Mouse (Mus musculus): ENCODE measurements around the gene Gm26920. TPM values are rescaled to one million over a fixed set of nuclear protein-coding genes. Genes with fewer than 3 reads are reported as not detected.

Gene Gm26920
- total RNA-seq, 1 experiment: 0.71 TPM

- H3K4me3 ChIP-seq (ENCODE audit: insufficient read depth in 1 of 2, low read depth in 1 of 2, low read length in 2 of 2, poor library complexity in 1 of 2, severe bottlenecking in 1 of 2): peak within 1 kb of the TSS; percentile 79 to 80
- H3K36me3 ChIP-seq (ENCODE audit: control insufficient read depth, insufficient read depth, low read length, poor library complexity, severe bottlenecking): peaks cover 2% of the 10 kb centered on the region; the same call in 1 of the 2 replicates
- TF ChIP-seq HCFC1 (IDR thresholded peaks at IDR 0.05; ENCODE audit: borderline replicate concordance, insufficient read depth, low read length): no peak
- TF ChIP-seq MAFK (IDR thresholded peaks at IDR 0.05; ENCODE audit: insufficient read depth, low read depth, low read length): no peak
- TF ChIP-seq ZNF384 (IDR thresholded peaks at IDR 0.05; ENCODE audit: low read depth, low read length): no peak
- TF ChIP-seq ZC3H11A (IDR thresholded peaks at IDR 0.05; ENCODE audit: borderline replicate concordance, low read depth, low read length): no peak
- DNase-seq (ENCODE audit: low read depth, low spot score): peak; percentile 72
- no peaks in the 10 kb centered on the region for H3K4me1 ChIP-seq (ENCODE audit: control insufficient read depth in 2 of 2, insufficient read depth in 2 of 2, low read length in 2 of 2, poor library complexity in 1 of 2)
- peak within 1 kb of the TSS; percentile 22 for H3K27ac ChIP-seq (ENCODE audit: insufficient read depth, low read depth, low read length, poor library complexity, severe bottlenecking)
- in situ Hi-C loops (cut with MboI; ENCODE audit: low sequenced_read_pairs in 2 of 2, unreplicated experiment in 2 of 2): loop anchor here in 1 of 2 experiments (10.0 kb wide), 1 partner anchor 58 kb away; no protein-coding TSS in a partner anchor
- H3K9ac ChIP-seq (ENCODE audit: insufficient read depth, low read depth, low read length, poor library complexity, severe bottlenecking): peak within 1 kb of the TSS; percentile 72
- no peaks in the 10 kb centered on the region for H3K9me3 ChIP-seq (ENCODE audit: control insufficient read depth, insufficient read depth, low read depth, low read length)
Observed at GRCm38 (mm10) chr7:30072146-30073028, 17.8 kb downstream of the Gm26920 start, which contains the start of gene Zfp82. Gene Zfp82, minus strand, starts transcription at chr7:30072900.

- in situ Hi-C loops (cut with MboI; ENCODE audit: low sequenced_read_pairs in 2 of 2, unreplicated experiment in 2 of 2): no loop called here
- DNase-seq (ENCODE audit: low read depth, low spot score): no peak
- Histone ChIP-seq H3K9ac (ENCODE audit: insufficient read depth, low read depth, low read length, poor library complexity, severe bottlenecking) (no peak overlapping the region), H3K4me1 (ENCODE audit: control insufficient read depth in 2 of 2, insufficient read depth in 2 of 2, low read length in 2 of 2, poor library complexity in 1 of 2) (no peaks in the 10 kb centered on the region; a peak in 1 of 4 replicates), H3K27ac (ENCODE audit: insufficient read depth, low read depth, low read length, poor library complexity, severe bottlenecking) (no peak overlapping the region), H3K9me3 (ENCODE audit: control insufficient read depth, insufficient read depth, low read depth, low read length) (no peaks in the 10 kb centered on the region), H3K4me3 (ENCODE audit: insufficient read depth in 1 of 2, low read depth in 1 of 2, low read length in 2 of 2, poor library complexity in 1 of 2, severe bottlenecking in 1 of 2) (no peak overlapping the region), H3K36me3 (ENCODE audit: control insufficient read depth, insufficient read depth, low read length, poor library complexity, severe bottlenecking) (peaks cover 15% of the 10 kb centered on the region)
- TF ChIP-seq ZC3H11A (IDR thresholded peaks at IDR 0.05; ENCODE audit: borderline replicate concordance, low read depth, low read length): no peak
- TF ChIP-seq HCFC1 (IDR thresholded peaks at IDR 0.05; ENCODE audit: borderline replicate concordance, insufficient read depth, low read length): no peak
- TF ChIP-seq CHD2 (IDR thresholded peaks at IDR 0.05; ENCODE audit: low read depth, low read length): no peak
- no peak for TF ChIP-seq MAFK (IDR thresholded peaks at IDR 0.05; ENCODE audit: insufficient read depth, low read depth, low read length)
- no peak for TF ChIP-seq ZNF384 (IDR thresholded peaks at IDR 0.05; ENCODE audit: low read depth, low read length)
Observed at GRCm38 (mm10) chr7:30064622-30065021, 25.6 kb downstream of the Gm26920 start.

GRCm38 (mm10) chr7:30062478-30062877, 27.7 kb downstream of the Gm26920 start:
- H3K9ac ChIP-seq (ENCODE audit: insufficient read depth, low read depth, low read length, poor library complexity, severe bottlenecking): no peak overlapping the region
- H3K27ac ChIP-seq (ENCODE audit: insufficient read depth, low read depth, low read length, poor library complexity, severe bottlenecking): no peak overlapping the region
- peaks cover 18% of the 10 kb centered on the region for H3K36me3 ChIP-seq (ENCODE audit: control insufficient read depth, insufficient read depth, low read length, poor library complexity, severe bottlenecking)
- no peaks in the 10 kb centered on the region; a peak in 1 of 4 replicates for H3K4me1 ChIP-seq (ENCODE audit: control insufficient read depth in 2 of 2, insufficient read depth in 2 of 2, low read length in 2 of 2, poor library complexity in 1 of 2)
- no peaks in the 10 kb centered on the region for H3K9me3 ChIP-seq (ENCODE audit: control insufficient read depth, insufficient read depth, low read depth, low read length)
- peak; percentile 60 for DNase-seq (ENCODE audit: low read depth, low spot score)
- no peak overlapping the region for H3K4me3 ChIP-seq (ENCODE audit: insufficient read depth in 1 of 2, low read depth in 1 of 2, low read length in 2 of 2, poor library complexity in 1 of 2, severe bottlenecking in 1 of 2)
- in situ Hi-C loops (cut with MboI; ENCODE audit: low sequenced_read_pairs in 2 of 2, unreplicated experiment in 2 of 2): no loop called here
- no peak for TF ChIP-seq MAFK (IDR thresholded peaks at IDR 0.05; ENCODE audit: insufficient read depth, low read depth, low read length)
- peak; percentile 17; the same call in 1 of the 2 replicates for TF ChIP-seq ZC3H11A (IDR thresholded peaks at IDR 0.05; ENCODE audit: borderline replicate concordance, low read depth, low read length)

- TF ChIP-seq HCFC1 (IDR thresholded peaks at IDR 0.05; ENCODE audit: borderline replicate concordance, insufficient read depth, low read length): no peak
- H3K9me3 ChIP-seq (ENCODE audit: control insufficient read depth, insufficient read depth, low read depth, low read length): no peaks in the 10 kb centered on the region
- no peak overlapping the region for H3K4me3 ChIP-seq (ENCODE audit: insufficient read depth in 1 of 2, low read depth in 1 of 2, low read length in 2 of 2, poor library complexity in 1 of 2, severe bottlenecking in 1 of 2)
- DNase-seq (ENCODE audit: low read depth, low spot score): no peak
- H3K27ac ChIP-seq (ENCODE audit: insufficient read depth, low read depth, low read length, poor library complexity, severe bottlenecking): no peak overlapping the region
- no peaks in the 10 kb centered on the region; a peak in 1 of 4 replicates for H3K4me1 ChIP-seq (ENCODE audit: control insufficient read depth in 2 of 2, insufficient read depth in 2 of 2, low read length in 2 of 2, poor library complexity in 1 of 2)
- in situ Hi-C loops (cut with MboI; ENCODE audit: low sequenced_read_pairs in 2 of 2, unreplicated experiment in 2 of 2): no loop called here
- no peak overlapping the region for H3K9ac ChIP-seq (ENCODE audit: insufficient read depth, low read depth, low read length, poor library complexity, severe bottlenecking)
- H3K36me3 ChIP-seq (ENCODE audit: control insufficient read depth, insufficient read depth, low read length, poor library complexity, severe bottlenecking): peaks cover 27% of the 10 kb centered on the region
Observed at GRCm38 (mm10) chr7:30060341-30060740, 29.9 kb downstream of the Gm26920 start.

Data from ES-E14 (cell line).